Mouse (Mus musculus) stomach, postnatal 0 days (tissue): ENCODE results near the gene Tmem39b.

Source experiments
- CTCF ChIP-seq: IDR thresholded peaks from 2 replicates; pipeline ENCODE4 v1.5.1; 2016; ENCODE audit warnings: antibody characterized with exemption, low read depth, mild to moderate bottlenecking, moderate library complexity
- EP300 ChIP-seq: optimal IDR thresholded peaks from 2 replicates; pipeline ENCODE3; 2016; ENCODE audit warnings: antibody characterized with exemption

- no peak; the same call in 1 of the 2 replicates for TF ChIP-seq CTCF
- TF ChIP-seq EP300 = no peak
Observed at GRCm38 (mm10) chr4:129672878-129673449, 23.7 kb downstream of the Tmem39b start.
